Mouse (Mus musculus): ENCODE results near the gene Hcn4. TPM values are rescaled to one million over a fixed set of nuclear protein-coding genes. Genes with fewer than 3 reads are reported as not detected.
A peak's percentile ranks its signal among the peaks of the same experiment; 100 is the strongest.

Gene Hcn4
- polyA plus RNA-seq, 1 experiment = 4.9 TPM

GRCm38 (mm10) chr9:58805601-58806318 is 17.5 kb upstream of the Hcn4 start:
- 22% methylated on average over 15 of the region's 15 CpGs for WGBS
- DNase-seq = no peak
- no peak overlapping the region for H3K27ac ChIP-seq (ENCODE audit: insufficient read depth, low read length)
- no peak overlapping the region for H3K4me3 ChIP-seq (replicated peaks; ENCODE audit: insufficient read depth, low read depth, low read length)
- TF ChIP-seq CTCF (IDR thresholded peaks at IDR 0.05; ENCODE audit: borderline replicate concordance, insufficient read depth, low read depth, low read length) = no peak
- no peak for TF ChIP-seq POLR2A (IDR thresholded peaks at IDR 0.05; ENCODE audit: borderline replicate concordance, insufficient read depth, low read length)
- H3K27me3 ChIP-seq (ENCODE audit: control insufficient read depth, insufficient read depth, low read length) = no peaks in the 10 kb centered on the region
- H3K4me1 ChIP-seq (ENCODE audit: control insufficient read depth, insufficient read depth, low read length) = no peaks in the 10 kb centered on the region; the same call in 1 of the 2 replicates

GRCm38 (mm10) chr9:58811171-58811570 is 12.0 kb upstream of the Hcn4 start:
- no peak for DNase-seq
- Histone ChIP-seq H3K27me3 (ENCODE audit: control insufficient read depth, insufficient read depth, low read length) (no peaks in the 10 kb centered on the region), H3K4me3 (replicated peaks; ENCODE audit: insufficient read depth, low read depth, low read length) (no peak overlapping the region), H3K27ac (ENCODE audit: insufficient read depth, low read length) (no peak overlapping the region), H3K4me1 (ENCODE audit: control insufficient read depth, insufficient read depth, low read length) (no peaks in the 10 kb centered on the region)
- 77% methylated on average over 3 of the region's 3 CpGs for whole genome bisulfite sequencing
- TF ChIP-seq CTCF (IDR thresholded peaks at IDR 0.05; ENCODE audit: borderline replicate concordance, insufficient read depth, low read depth, low read length) (no peak), POLR2A (IDR thresholded peaks at IDR 0.05; ENCODE audit: borderline replicate concordance, insufficient read depth, low read length) (no peak)

GRCm38 (mm10) chr9:58815552-58816260 is 7.5 kb upstream of the Hcn4 start:
- no peak for DNase-seq
- TF ChIP-seq CTCF (IDR thresholded peaks at IDR 0.05; ENCODE audit: borderline replicate concordance, insufficient read depth, low read depth, low read length) = no peak
- no peak for TF ChIP-seq POLR2A (IDR thresholded peaks at IDR 0.05; ENCODE audit: borderline replicate concordance, insufficient read depth, low read length)
- Histone ChIP-seq H3K27me3 (ENCODE audit: control insufficient read depth, insufficient read depth, low read length) (no peaks in the 10 kb centered on the region), H3K27ac (ENCODE audit: insufficient read depth, low read length) (no peak overlapping the region), H3K4me3 (replicated peaks; ENCODE audit: insufficient read depth, low read depth, low read length) (no peak overlapping the region), H3K4me1 (ENCODE audit: control insufficient read depth, insufficient read depth, low read length) (0 out of 2 replicates have a peak, but pooled peaks cover 3% of the 10 kb centered on the region)
- 56% methylated on average over 15 of the region's 15 CpGs for WGBS

GRCm38 (mm10) chr9:58816458-58816857 is 6.8 kb upstream of the Hcn4 start:
- 50% methylated on average over 9 of the region's 9 CpGs for WGBS
- H3K4me1 ChIP-seq (ENCODE audit: control insufficient read depth, insufficient read depth, low read length) = 0 out of 2 replicates have a peak, but pooled peaks cover 3% of the 10 kb centered on the region
- H3K4me3 ChIP-seq (replicated peaks; ENCODE audit: insufficient read depth, low read depth, low read length) = no peak overlapping the region
- TF ChIP-seq POLR2A (IDR thresholded peaks at IDR 0.05; ENCODE audit: borderline replicate concordance, insufficient read depth, low read length) = no peak
- no peak for TF ChIP-seq CTCF (IDR thresholded peaks at IDR 0.05; ENCODE audit: borderline replicate concordance, insufficient read depth, low read depth, low read length)
- no peaks in the 10 kb centered on the region for H3K27me3 ChIP-seq (ENCODE audit: control insufficient read depth, insufficient read depth, low read length)
- no peak for DNase-seq
- H3K27ac ChIP-seq (ENCODE audit: insufficient read depth, low read length) = no peak overlapping the region

GRCm38 (mm10) chr9:58817676-58818075 is 5.5 kb upstream of the Hcn4 start:
- 53% methylated on average over 3 of the region's 3 CpGs for WGBS
- TF ChIP-seq POLR2A (IDR thresholded peaks at IDR 0.05; ENCODE audit: borderline replicate concordance, insufficient read depth, low read length) (no peak), CTCF (IDR thresholded peaks at IDR 0.05; ENCODE audit: borderline replicate concordance, insufficient read depth, low read depth, low read length) (no peak)
- DNase-seq = no peak

GRCm38 (mm10) chr9:58822431-58823091 is 651 bp upstream of the Hcn4 start:
- DNase-seq = peak; percentile 51 to 55
- peaks cover 3% of the 10 kb centered on the region for H3K27me3 ChIP-seq (ENCODE audit: control insufficient read depth, insufficient read depth, low read length)
- H3K4me3 ChIP-seq (replicated peaks; ENCODE audit: insufficient read depth, low read depth, low read length) = peak overlapping the region; percentile 72
- WGBS = under 1% methylated on average over 61 of the region's 62 CpGs
- H3K27ac ChIP-seq (ENCODE audit: insufficient read depth, low read length) = no peak overlapping the region
- H3K4me1 ChIP-seq (ENCODE audit: control insufficient read depth, insufficient read depth, low read length) = 0 out of 2 replicates have a peak, but pooled peaks cover 3% of the 10 kb centered on the region
- TF ChIP-seq POLR2A (IDR thresholded peaks at IDR 0.05; ENCODE audit: borderline replicate concordance, insufficient read depth, low read length) (no peak), CTCF (IDR thresholded peaks at IDR 0.05; ENCODE audit: borderline replicate concordance, insufficient read depth, low read depth, low read length) (no peak)

More at GRCm38 (mm10) chr9:58817676-58818075, 5.5 kb upstream of the Hcn4 start:
- Histone ChIP-seq H3K27me3 (ENCODE audit: control insufficient read depth, insufficient read depth, low read length) (peaks cover 3% of the 10 kb centered on the region), H3K4me3 (replicated peaks; ENCODE audit: insufficient read depth, low read depth, low read length) (no peak overlapping the region), H3K4me1 (ENCODE audit: control insufficient read depth, insufficient read depth, low read length) (0 out of 2 replicates have a peak, but pooled peaks cover 3% of the 10 kb centered on the region), H3K27ac (ENCODE audit: insufficient read depth, low read length) (no peak overlapping the region)

GRCm38 (mm10) chr9:58823918-58824215 is 655 bp downstream of the Hcn4 start:
- H3K4me1 ChIP-seq (ENCODE audit: control insufficient read depth, insufficient read depth, low read length) = no peaks in the 10 kb centered on the region; the same call in 1 of the 2 replicates
- 7% methylated on average over 20 of the region's 35 CpGs for WGBS
- H3K27me3 ChIP-seq (ENCODE audit: control insufficient read depth, insufficient read depth, low read length) = peaks cover 3% of the 10 kb centered on the region
- H3K27ac ChIP-seq (ENCODE audit: insufficient read depth, low read length) = no peak overlapping the region
- peak overlapping the region; percentile 72 for H3K4me3 ChIP-seq (replicated peaks; ENCODE audit: insufficient read depth, low read depth, low read length)
- TF ChIP-seq POLR2A (IDR thresholded peaks at IDR 0.05; ENCODE audit: borderline replicate concordance, insufficient read depth, low read length) = no peak
- TF ChIP-seq CTCF (IDR thresholded peaks at IDR 0.05; ENCODE audit: borderline replicate concordance, insufficient read depth, low read depth, low read length) = no peak
- DNase-seq = peak in 1 of 2 experiments; percentile 32
